Mouse (Mus musculus) gastrocnemius, postnatal 14 days (tissue): ENCODE results near the gene Grm1. TPM values are rescaled to one million over a fixed set of nuclear protein-coding genes. Genes with fewer than 3 reads are reported as not detected.
A peak's percentile ranks its signal among the peaks of the same experiment; 100 is the strongest.

Source experiments
- DNase-seq: peaks from one replicate; pipeline ENCODE4 v3.0.0; 2021; ENCODE audit warnings: mixed read lengths
- intact Hi-C: fragments of 180-260 bp; cut with DNase I; formaldehyde crosslinking; loops from one replicate; pipeline ENCODE4 v1.15.1; 2025; ENCODE audit warnings: low total_unique reads
- total RNA-seq, 2 experiments: library from RNA; stranded (reverse); gene quantifications; 2 replicates each; pipeline ENCODE4 v1.2.3; 2021

Gene Grm1
- total RNA-seq, 2 experiments from 2014 or later = 0.04 TPM; not detected in 1

DNA sequence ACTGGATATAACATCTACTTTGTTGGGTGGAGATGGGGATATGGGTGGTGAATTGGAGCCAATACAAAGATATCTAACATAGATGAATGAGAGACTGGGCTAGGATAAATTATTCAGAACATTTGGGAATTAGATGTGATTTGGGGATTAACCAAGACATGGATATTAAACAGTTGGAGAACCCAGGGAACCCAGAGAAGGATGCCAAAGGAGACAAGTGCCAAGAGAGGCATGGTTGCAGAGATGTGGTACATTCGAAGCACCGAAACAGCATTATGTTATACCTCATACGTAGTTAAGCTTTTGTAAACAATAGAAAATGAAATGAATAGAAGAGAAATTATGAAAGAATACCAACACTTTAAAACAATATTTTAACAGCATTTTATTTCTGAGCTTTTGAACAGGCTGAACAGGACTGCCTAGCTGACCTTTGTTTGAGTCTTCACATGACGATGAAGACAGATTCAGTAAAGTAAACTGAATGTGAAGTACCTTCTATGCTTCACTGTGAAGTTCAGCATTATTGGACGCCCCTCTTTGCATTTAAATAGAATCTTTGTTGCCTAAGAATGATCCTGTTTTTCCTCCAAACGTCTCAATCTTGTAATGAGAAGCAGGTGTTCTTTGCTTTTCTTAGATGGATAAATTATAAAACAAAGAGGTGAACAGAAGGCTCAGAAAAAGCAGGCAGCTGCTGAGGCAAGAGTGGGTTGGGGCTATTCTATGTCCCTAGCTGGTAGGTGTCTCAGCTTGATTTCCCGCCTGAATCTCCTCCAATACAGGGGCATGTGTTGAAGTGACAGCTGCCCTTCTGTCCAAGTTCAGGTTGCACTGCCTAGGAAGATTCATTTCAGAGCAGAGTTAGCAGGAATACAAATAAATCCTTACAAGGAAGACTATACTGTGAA, 234.5 kb downstream of the Grm1 start:
- intact Hi-C loops = no loop called here
- DNase-seq = no peak

DNA sequence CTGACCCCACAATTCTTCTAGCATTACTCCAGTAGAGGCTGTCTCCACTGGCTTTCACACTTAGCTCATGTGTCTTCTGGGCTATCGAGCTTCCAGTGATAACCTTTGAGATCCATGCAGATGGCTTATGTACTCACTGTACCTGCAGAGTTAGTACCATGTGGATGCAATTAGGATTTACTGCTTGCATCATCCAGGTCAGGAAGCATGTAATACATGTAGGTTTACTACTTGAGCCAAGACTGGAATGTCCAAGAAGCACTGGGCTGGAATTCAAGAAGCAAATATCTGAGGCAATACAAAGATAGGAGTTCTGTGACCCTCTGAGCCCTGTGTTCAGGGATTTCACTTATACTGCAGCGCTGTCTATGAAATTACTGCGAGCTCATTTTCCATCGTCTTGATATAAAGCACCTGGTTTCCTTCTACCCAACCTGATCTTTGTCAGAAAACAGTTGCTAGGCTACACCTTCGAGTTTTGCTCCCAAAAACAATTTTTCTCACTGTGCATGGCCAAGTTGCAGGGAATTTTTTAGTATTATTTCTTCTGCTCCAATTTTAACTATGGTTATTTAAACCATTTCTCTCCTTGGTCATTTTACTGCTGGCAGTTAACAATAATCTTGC, 237.0 kb downstream of the Grm1 start:
- DNase-seq = no peak
- intact Hi-C loops = no loop called here

DNA sequence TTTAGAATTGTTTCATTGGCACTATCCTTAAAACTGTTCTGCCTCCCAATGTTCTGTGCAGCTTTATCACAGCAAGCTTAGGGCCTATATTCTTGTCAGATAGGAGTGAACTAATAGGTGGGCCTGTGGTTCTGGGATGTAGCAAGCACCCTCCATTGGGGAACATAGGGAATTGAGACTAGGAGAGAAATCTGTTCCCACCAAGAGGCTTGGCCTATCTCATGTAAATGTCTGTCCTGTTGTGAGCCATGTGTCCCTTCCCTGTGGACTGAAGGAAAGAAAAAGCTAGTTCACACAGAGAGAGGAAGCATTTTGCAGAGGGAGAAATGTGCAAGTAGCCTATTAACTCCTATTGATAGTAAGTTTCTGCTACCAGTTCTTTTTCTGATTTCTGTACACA, 246.8 kb downstream of the Grm1 start:
- DNase-seq = no peak
- intact Hi-C loops = no loop called here

DNA sequence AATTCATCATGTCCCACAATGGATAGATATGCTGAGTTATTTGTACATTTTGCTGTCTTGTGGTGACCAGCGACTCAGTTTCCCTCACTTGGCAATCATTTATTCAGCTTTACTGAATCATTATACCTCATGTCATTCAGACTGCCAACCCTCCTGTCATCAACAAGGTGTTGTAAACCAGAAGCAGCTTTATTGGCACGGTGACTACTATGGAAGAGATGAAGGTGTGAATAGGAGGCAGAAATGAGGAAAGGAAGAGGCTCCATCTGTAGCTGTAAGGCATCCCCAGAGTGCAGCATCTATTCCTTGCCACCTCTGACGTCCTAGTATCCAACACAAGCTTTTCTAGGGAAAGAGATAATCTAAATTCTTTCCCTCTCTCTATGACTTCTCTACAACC, 247.3 kb downstream of the Grm1 start:
- DNase-seq = no peak
- intact Hi-C loops = no loop called here

DNA sequence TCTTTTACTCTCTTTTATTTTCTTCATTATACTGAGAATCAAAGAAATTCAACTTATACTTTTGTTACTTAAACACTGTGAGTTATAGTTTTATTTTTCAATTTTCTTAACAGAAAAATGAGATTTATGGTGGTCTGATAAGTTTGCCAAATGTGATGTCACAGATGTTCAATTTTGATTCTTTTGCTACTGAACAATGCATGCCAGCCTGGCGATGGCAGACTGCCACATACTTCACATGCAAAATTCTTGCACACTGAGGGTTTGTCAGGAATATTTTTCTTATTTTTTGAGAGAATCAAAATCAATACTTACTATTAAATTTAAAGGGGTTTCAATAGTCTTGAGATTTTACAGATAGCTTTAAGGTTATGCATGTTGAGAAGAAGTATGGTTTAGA, 251.0 kb downstream of the Grm1 start:
- intact Hi-C loops = no loop called here
- no peak for DNase-seq

DNA sequence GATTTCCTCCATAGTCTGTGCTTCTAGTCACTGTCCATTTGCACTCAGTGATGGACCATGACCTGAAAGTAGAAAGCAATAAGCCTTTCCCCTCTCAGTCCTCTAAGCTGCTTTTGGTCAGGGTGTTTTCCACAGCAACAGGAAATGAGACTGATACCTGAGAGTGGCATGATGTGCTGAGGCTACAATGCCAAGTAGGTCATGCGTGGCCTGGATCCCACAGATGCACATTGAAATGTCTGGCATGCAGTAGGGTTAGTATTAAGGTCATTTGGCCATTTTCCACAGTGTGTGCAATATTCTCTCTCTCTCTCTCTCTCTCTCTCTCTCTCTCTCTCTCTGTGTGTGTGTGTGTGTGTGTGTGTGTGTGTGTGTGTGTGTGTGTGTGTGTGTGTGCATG, 254.8 kb downstream of the Grm1 start:
- no peak for DNase-seq
- intact Hi-C loops = no loop called here

DNA sequence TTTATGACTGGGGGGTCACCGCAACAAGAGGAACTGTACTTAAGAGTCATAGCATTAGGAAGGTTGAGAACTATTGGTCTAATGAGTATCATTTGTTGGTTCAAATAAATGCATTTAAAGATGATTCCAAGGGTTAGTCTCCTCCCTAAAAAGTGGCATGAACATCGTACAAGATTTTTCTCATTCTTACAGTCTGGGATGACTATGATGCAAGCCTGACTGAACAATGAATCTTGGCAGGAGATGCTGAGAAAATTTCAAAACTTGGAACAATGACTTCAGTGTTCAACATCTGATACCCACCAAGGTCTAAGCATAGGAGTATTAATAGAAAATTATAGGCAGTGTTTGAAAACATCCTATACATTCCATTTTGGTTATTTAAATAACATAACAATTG, 264.1 kb downstream of the Grm1 start:
- intact Hi-C loops = no loop called here
- DNase-seq = no peak

DNA sequence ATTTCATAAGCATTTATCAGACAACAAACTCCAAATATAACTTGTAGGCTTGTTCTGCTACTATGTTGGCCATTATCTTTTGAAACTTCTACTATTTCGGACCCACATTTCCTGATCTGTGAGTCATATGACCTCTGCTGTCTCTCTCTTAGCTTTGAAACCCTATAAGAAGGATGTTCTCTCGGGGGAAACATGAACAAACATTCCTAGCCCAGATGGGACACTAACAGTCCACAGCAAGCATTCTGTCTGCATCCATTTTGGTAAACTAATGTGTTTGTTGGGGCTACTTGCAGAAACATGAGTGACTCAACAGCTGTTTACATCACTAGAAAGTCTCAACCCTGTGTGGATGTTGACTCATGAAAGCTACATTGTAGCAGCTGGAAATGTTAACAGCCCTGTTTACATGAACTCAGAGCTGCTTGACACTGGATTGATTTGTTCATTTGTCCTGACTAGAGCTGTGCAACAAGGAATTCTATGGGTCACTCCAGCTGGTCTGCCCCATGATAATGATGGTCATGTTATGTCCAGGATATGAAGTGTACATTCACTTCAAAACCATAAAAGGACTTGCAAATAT, 267.4 kb downstream of the Grm1 start:
- intact Hi-C loops = no loop called here
- no peak for DNase-seq

DNA sequence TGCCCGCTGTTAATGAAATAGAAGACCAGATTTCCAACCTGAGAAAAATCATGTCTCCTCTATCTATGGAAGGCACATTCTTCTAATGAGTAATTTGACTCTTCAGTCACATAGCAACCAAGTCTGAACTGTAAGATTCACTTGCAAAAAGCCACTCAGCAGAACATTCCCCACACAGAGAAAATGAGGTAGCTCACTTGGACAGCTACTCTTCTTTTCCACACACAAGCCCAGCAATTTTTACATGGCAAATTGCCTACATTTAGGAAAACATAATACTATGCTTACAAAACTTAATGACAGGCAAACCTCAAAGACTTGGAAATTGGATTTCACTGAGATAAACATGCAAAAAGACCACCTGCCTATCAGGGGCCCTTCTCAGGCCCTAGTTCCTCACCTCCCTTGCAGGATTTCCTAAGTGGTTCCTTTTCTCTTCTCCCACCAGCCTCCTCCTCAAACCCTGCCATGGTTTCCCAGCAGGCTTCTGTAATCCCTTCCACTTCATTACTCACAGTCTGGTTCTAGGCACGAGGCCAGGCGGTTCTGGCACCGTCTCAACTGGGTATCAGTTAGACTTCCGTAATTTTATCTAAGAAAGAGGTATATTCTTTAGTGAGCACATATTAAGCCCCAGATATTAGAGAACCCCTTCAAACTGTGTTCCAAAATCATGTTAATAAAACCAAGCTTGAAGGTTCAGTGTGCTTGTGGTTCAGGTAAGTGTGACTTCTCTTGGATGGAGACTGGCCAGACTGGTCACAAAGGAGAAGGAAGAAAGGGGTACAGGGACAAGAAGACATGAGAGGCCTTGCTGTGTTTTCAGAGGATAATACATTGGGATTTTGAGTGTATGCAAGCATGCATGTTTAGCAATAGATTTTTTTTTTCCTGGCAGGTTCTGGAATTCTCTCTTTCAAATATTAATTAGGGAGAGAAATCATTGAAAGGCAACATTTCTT, 269.1 kb downstream of the Grm1 start:
- DNase-seq = peak; percentile 28

DNA sequence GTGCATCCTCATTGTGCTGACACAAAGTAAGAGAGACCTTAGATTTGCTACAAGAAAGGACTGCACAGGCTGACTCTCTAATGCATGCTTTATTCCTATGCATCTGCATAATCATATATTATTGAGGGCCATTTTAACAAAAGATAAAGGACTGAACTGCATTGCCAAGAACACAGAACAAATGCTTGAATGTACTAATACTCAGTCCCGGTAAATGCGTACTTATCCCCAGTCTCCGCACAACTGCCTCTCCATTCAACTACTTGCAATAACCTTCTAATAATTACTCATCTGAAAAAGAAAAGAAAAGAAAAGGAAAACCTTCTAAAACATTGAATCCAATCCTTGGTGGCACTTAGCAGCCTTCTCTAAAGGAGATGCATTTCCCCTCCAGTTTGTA, 272.4 kb downstream of the Grm1 start:
- no peak for DNase-seq
- intact Hi-C loops = no loop called here

More for the DNA sequence above, 269.1 kb downstream of the Grm1 start:
- intact Hi-C loops = no loop called here

DNA sequence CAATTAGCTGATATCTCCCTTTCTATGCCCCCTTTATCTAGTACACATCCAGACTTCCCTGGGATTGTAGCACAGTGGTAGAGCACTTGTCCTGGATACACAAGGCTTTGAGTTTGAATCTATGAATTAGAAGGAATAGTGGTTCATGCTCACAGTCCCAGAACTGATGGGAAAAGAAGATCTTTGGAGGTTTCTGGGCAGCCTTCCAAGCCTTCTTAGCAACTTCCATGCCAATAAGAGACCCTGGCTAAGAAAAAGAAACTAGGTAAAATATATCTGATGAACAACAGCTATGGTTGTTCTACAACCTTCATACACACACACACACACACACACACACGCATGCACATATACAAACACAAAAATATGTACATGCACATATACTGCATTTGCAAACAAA, 286.8 kb downstream of the Grm1 start:
- intact Hi-C loops = no loop called here
- no peak for DNase-seq

DNA sequence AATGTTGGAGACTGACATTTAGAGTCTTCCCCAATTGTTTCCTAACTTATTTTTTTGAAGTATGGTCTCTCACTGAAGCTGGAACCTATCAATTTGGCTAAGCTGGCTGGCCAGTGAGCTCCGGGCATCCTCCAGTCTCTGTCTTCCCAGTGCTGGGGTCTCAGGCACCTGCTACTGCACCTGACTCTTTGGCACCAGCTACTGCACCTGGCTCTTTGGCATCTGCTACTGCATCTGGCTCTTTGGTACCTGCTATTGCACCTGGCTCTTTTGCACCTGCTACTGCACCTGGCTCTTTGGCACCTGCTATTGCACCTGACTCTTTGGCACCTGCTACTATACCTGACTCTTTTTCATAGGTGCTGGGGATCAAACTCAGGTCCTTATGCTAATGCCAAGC, 291.7 kb downstream of the Grm1 start:
- no peak for DNase-seq
- intact Hi-C loops = no loop called here

DNA sequence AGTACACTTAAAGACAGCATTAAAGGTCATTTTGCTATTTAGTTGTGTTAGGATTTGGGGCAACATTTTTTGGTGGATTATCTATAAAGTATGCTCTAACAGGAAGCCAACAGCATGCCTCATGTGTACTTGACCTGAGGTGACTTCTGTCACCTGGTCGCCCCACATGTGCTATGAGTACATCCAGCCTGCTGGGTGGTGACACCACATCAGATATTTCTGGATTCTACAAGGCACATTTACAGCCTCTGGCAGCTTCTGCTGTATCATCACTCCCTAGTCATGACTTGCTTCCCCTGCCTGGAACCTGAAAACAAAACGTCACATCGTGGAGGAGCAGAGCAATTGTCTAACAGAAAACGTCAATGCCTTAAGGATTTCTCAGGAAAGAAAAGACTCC, 292.2 kb downstream of the Grm1 start:
- DNase-seq = no peak
- intact Hi-C loops = no loop called here

DNA sequence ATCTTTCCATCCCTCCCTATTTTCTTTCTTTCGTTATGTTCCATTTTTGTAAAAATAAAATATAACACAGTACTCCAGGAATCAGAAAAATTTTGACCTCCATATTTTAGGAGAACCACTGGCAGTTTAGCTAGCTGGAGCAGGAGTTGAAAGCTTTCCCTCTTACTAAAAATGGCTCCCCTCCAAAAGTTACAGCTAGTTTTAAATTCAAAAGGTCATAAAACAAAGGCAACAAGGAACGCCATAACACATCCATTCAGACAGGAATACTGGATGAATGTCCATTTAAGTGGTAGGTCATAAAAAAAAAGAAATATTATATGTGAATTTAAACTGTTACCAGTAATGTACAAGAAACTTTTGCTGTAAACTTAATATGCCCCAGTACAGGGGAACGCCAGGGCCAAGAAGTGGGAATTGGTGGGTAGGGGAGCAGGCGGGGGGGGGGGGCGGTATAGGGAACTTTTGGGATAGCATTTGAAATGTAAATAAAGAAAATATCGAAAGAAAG, 294.2 kb downstream of the Grm1 start:
- intact Hi-C loops = no loop called here
- no peak for DNase-seq

DNA sequence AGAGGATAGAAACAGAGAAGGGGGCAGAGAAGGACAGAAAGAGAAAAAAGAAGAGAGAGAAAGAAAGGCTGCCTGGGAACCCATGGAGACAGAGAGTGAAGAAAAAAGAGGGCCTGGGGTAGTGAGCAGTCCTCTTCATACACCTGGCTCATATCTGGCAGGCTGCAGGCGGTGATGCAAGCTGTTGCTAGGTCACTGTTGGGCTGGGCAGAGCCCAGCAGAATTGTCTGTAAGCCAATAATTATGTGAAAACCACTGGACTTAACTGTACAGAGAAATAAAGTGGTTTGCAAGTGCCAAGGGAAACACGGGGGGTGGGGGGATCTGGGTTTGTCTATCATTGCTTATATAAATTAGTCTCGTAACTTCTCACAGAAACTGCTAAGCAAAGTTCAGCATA, 297.0 kb downstream of the Grm1 start:
- DNase-seq = no peak
- intact Hi-C loops = no loop called here

DNA sequence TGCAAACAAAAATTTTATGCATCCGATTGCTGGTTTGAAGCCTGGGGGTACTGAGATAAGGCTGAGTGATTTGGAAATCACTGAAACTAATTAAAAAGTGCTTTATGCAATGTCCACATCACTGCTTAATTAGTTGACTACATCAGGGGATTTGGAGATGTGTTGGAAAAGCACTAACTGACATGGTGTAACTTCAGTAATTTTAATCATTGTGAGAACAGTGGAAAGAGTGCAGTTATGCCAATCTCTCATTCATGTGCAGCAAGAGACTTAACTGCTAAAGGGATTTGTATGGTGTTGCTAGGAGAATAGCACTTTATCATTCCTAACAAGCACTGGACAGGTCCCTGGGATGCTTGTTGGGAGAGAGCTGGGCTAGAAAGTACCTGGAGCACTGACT, 307.3 kb downstream of the Grm1 start:
- intact Hi-C loops = no loop called here
- no peak for DNase-seq

DNA sequence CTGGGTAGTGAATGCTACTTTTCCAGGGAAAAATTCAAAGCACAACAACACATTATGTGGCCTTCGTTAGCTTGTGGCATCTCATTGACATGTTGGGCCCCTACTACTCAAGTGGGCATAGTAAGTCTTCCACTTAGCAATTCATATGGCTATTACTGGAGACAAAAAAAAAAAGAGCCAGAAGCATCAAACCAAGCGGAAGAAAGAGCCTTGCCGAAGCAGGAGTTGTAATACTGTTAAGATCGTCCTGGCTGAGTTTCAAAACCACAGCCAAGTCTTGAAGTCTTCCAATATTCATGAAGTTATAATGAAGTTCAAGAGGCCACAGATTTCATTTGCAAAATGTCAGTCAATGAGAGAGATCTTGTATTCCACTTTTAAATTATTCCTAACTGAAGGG, 319.1 kb downstream of the Grm1 start:
- intact Hi-C loops = no loop called here
- DNase-seq = no peak

DNA sequence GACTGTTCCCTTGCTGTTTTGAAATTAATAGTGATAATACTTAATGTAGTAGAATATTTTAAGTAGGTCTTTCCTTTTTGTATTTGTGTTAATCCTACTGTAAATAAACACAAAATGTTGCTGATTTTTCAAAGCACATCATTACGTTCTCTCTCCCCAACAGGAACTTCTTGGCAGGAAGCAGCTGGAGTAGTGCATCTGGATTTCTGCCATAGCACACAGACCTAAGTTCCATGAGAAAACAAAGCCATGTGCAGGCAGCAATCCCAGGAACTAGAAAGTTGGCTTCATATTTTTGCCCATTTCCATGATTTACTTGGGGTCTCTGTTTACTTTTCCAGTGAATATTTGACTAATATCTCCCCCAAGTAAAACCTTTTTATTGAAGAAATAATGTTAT, 320.9 kb downstream of the Grm1 start:
- intact Hi-C loops = no loop called here
- DNase-seq = no peak

DNA sequence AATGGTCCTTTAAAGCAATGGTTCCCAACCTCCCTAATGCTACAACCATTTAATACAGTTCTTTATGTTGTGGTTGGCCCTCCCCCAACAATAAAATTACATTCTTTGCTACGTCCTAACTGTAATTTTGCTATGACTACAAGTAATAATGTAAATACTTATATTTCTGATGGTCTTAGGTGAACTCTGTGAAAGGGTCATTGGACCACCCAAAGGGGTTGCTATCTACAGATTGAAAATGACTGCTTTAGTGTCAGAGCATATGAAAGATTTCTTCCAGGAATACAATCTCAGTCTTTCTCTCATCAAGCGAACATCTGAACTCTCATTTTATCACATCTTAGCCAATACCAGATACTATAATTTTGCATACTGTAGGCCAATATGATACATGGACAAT, 321.4 kb downstream of the Grm1 start:
- intact Hi-C loops = no loop called here
- DNase-seq = no peak

DNA sequence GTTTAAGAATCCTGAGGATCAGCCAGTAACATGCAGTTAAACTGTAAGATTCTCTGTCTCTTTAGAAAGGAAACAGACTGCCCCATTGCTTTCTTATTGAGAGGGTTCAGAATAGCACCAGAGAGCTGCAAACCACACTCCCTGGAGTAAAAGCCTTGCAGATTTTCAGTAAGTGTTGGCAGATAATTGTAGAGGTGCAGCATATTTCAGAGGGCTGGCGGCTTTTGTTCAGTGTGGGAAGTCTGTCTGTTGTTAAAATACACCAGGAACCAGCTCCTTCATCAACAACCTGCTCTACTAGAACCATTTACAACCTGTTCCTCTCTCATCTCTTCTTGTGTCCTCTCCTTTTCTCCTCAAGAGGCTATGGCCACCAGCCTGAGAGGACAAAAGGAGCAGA, 331.1 kb downstream of the Grm1 start:
- DNase-seq = no peak
- intact Hi-C loops = no loop called here
